Mouse (Mus musculus) left cerebral cortex, postnatal 10 days (tissue): ENCODE measurements at regions not wholly inside any gene's neighbourhood (a gene's known extent, or its start where the extent isn't known, plus 50 kb on each side); places are given as distances from the start of the nearest gene placed in this dataset.

Experiments
- DNase-seq, 2 experiments: peaks; one replicate each; pipeline ENCODE4 v3.0.0; 2021 to 2022; ENCODE audit warnings: low spot score in 2 of 2, mixed read lengths in 1 of 2; ENCODE audit errors: extremely low spot score in 1 of 2
- intact Hi-C: fragments of 180-260 bp; cut with DNase I; formaldehyde crosslinking; loops from one replicate; pipeline ENCODE4 v1.15.1; 2025

DNA sequence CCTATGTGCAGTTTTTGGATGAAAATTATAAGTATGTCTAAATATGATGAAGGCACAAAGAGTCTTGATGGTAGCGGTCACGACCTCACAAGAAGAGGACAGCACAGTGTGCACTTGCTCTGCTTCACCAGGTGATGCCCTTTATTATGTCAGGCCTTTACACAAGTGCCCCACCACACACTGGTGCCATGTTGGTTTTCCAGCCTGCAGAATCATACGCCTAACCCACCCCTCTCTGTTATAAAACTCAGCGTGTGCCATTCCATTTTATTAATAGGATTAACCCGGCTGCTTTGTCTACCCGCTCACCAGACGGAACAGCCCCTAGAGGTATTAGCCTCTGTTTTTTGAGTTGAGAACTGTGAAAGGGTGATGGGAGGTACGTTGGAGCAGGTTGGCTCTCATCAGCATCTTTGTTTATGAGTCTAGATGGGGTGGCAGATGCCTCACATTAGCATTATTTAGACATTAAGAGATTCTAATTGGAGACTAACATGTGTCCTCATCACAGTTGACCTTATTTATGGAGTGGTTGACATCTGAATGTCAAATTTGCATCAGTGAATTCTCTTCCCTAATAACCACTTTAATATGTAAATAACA lies 108.3 kb upstream of the Agbl1 start:
- intact Hi-C loops: no loop called here
- no peak for DNase-seq

DNA sequence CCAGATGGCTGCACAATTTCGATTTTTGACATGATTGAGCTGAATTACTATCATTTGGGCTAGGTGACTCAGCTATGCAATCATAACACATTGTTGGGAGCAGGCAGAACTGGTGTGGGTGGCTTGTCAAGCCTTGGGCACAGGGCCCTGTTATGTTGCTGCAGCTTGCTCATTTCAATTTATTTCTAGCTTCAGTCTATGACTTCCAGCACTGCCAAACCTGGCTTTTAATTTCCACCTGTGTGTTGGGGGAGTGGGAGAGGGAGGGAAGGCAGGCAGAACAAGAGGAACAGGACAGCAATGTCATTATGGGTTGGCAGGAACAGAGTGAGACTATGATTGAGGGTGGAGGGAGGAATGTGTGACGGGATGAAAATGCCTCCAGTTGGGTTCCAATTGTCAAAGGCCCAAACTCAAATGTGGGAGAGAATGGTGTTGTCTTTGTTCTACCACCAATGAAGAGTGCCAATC lies 102.0 kb upstream of the Agbl1 start:
- intact Hi-C loops: no loop called here

DNA sequence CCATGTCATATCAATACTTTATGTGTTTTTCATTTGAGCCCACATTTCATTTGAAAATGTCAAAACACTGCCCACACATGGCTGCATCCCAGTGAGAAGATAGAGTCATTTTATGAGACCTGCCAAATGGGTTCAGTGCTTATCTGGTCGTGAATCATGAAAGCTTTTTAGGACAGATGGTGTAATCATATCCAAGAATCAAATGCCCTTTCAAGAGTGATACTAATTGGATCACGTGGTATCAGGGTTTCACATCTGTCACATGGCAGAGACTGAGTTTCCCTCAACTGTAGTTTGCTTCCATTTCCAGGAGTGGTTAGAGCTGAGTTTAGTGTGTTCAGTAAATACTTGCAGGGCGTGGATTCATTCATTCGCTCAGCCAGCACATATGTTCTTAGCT lies 87.2 kb upstream of the Agbl1 start:
- DNase-seq: no peak
- intact Hi-C loops: no loop called here

More for the DNA sequence above, 102.0 kb upstream of the Agbl1 start:
- peak in 1 of 2 experiments; percentile 11 for DNase-seq

DNA sequence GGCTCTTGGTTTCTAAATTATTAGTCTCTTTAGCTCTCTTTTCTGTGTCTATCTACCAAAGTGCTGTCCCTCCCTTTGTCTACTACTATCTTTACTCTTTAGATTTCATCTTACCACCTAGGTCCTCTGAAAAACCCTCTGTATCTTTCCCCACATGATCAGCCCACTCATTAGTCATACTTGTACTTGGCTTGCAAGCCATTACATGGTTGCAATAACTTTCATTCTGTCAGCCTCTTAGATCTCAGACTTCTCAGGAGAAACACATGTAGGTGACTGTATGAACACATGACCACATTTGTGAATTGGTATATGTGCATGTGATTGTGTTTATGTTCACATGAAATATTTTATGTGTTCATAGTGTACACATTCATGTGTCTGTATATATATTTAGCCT lies 83.3 kb upstream of the Agbl1 start:
- no peak for DNase-seq
- intact Hi-C loops: no loop called here

DNA sequence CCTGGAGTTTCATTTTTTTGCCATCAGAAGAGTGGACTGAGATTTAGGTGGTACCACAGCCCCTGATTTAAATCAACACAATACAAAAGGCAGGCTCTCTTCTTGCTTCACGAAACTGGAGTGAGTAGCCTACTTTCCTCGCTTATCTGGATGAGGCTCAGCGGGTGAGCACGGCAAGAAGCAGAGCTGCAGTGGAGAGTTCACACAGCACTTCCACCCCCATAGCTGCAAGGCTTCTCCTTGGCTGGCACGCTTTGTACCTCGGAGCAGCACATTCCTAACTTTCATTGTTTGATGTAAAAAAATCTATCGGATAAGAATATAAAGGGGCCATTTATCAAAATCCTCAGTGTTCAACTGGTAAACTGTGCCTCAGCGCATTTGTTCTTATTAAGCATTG lies 72.8 kb upstream of the Agbl1 start:
- intact Hi-C loops: no loop called here
- DNase-seq: no peak

DNA sequence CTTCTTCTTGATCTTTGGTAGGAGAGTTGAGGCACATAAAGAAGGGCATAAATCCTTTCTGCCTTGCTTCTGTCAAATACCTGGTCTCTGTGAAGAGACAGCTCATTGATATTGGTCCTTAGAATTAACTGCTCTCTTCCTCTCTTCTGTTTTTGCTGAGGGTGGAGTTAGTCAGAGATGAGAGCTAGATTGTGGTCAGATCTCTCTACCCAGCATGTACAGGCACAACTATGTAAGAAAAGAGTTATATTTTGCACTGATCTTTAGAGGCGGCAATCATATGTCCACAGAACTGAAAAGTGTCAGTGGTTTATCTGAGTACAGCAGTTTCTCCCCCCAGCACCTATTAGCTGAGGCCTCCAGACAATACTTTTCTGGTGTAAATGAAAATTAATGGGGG lies 65.5 kb upstream of the Agbl1 start:
- intact Hi-C loops: no loop called here
- no peak for DNase-seq

DNA sequence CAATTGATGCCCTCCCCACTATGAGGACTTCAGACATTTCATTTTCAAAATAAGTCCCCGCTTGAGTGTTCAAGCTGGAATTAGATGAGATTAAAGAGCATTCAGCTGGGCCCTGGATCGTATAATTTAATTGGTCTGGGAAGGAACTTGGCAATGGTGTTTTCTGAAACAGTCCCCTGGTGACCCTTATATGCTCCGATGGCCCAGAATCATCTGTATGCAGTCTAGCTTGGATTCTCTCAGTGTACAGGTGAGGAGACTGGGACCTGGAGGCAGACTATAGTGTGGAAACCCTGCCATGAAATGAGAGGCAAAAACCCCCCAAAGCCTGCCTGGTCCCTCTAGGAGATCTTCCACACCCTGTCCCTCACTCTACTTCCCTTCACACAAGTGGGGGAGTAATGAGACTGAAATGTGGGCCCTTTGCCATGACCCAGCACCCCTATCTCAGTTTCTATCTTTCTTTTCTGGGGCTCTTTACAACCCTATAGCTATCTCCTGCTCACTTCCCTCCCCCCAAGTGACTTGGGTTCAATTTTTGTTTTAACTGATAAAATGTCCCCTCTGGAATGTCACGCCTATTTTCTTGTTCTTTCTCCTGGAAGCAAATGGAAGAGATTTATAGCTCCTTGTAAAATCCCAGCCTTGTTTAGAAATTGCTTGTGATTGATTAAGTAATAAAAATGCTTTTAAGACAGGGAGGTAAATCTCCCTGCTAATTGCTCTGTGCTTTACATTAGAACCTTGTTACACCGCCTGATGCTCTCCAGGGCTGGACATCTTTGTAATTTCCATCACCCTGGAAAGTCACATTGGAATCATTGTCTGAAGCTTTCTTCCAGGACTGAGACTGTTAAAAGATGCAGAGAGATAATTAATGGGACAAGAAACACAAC lies 64.7 kb upstream of the Agbl1 start:
- intact Hi-C loops: no loop called here
- no peak for DNase-seq

DNA sequence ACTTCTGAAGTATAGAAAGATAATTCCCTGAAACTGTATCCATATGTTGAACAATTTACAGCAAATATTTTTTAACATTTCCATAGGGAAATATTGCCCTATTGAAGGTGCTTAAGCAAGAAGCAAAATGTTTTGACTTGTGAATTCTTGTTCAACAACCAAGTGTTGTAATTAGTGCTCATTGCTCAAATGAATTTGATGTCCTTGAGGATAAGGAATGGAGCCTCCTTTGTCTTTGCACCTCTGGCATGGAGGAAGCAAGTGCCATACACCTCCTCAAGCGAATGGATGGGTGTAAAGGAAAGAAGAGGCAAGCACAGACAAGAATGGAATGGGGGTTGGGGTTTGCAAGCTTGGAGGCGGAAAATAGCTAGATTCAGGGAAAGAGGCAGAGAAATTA lies 59.2 kb upstream of the Agbl1 start:
- DNase-seq: no peak
- intact Hi-C loops: no loop called here

DNA sequence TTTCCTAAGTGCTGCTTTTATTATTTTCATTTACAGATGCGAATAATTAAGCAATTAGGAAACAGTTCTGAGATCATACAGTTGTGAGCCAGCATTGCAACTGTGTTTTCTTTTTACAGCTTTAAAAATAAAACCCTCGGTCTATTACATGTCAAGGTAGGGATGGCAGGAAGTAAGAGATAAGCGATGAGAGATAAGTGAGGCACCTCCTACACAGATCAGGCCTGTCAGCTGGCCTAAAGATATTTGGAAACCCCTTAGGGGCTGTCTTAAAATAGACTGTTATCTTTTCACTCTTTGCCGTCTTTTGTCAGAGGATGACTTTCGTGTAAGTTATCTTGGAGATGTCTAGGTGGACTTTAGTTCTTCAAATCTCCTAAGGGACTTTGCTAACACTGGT lies 53.5 kb upstream of the Agbl1 start:
- intact Hi-C loops: no loop called here

DNA sequence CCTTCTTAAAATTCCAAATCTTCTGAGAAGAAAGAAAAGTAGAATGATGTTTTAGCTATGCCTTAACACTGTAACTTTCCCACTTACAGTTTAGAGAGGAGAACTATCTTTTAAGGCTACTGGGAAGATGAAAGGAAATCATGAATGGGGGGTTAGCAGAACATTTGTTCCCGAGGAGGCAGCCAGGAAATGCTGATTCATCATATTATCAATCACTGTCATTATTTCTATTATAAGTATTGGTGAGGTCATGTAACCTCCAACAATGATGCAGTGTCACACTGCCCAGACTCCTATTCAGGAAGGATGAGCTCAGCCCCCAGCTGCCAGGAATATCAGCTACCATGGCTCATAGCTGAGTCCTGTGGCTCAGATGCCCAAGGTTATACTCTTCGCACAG lies 52.3 kb upstream of the Agbl1 start:
- intact Hi-C loops: no loop called here
- DNase-seq: no peak

More for the DNA sequence above, 53.5 kb upstream of the Agbl1 start:
- DNase-seq: no peak
